Mouse (Mus musculus): ENCODE data around the gene Tasp1.

- TF ChIP-seq CTCF (IDR thresholded peaks at IDR 0.05; ENCODE audit: borderline replicate concordance, insufficient read depth, low read depth, low read length) (no peak), POLR2A (IDR thresholded peaks at IDR 0.05; ENCODE audit: borderline replicate concordance, insufficient read depth, low read length) (no peak)
Measured at GRCm38 (mm10) chr2:139804041-139804440, 262.6 kb downstream of the Tasp1 start.

All from cerebellum, adult 2 months (tissue).